10 mouse cellular contexts compared by ENCODE assay signal in the genomic region with DNA sequence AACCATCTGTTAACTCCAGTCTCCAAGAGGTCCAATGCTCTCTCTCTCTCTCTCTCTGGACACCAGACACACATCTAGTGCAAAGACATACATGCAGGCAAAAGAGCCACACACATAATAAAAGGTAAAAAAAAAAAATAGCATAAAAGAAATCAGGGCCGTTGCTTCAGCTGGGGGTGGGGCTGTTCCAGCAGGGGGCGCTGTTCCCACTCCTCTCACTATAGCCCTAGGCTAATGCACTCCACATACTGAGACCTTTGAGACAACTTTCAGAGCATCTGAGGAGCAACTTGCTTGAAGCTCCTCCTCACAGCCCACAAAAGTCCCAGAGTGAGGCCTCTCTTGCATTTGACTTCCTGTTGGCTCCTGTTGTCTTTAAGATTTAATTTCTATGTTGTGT. TPM values are rescaled to one million over a fixed set of nuclear protein-coding genes. Genes with fewer than 3 reads are reported as not detected.
DNase-seq lines count a peak whose midpoint lies in the region; TF ChIP-seq lines count a peak whose summit lies in the region.
"Had no signal": no experiment of that assay in that cellular context is flagged by ENCODE, and none has a peak within 500 bp of the region (broad histone marks: within the 10 kb centered on the region; RNA-seq: fewer than 3 reads in every experiment).

No protein-coding gene starts in this region.

- TF ChIP-seq CTCF in gastrocnemius, adult 2 months (IDR thresholded peaks at IDR 0.05), result peak; percentile 78

- intact Hi-C loops in gastrocnemius, adult 2 months (cut with DNase I), result no loop called here
- intact Hi-C loops in gastrocnemius, postnatal 36 days (cut with DNase I), result no loop called here

- no peak overlapping the region for H3K27ac ChIP-seq in gastrocnemius, adult 2 months
- no peak overlapping the region for H3K27ac ChIP-seq in limb, embryonic 10.5 days
- H3K27ac ChIP-seq: embryonic facial prominence, embryonic 12.5 days; lung, embryonic 15.5 days had no signal

- H3K4me3 ChIP-seq in gastrocnemius, adult 2 months, result no peak overlapping the region
- H3K4me3 ChIP-seq in limb, embryonic 10.5 days, result no peak overlapping the region
- H3K4me3 ChIP-seq: embryonic facial prominence, embryonic 12.5 days; lung, embryonic 15.5 days had no signal

- peaks cover 35% of the 10 kb centered on the region for H3K27me3 ChIP-seq in limb, embryonic 10.5 days (ENCODE audit: low read depth, poor library complexity, severe bottlenecking)

- peaks cover 20% of the 10 kb centered on the region for H3K4me1 ChIP-seq in limb, embryonic 10.5 days
- H3K4me1 ChIP-seq: embryonic facial prominence, embryonic 12.5 days had no signal

- no peaks in the 10 kb centered on the region for H3K36me3 ChIP-seq in limb, embryonic 10.5 days
- H3K36me3 ChIP-seq: embryonic facial prominence, embryonic 12.5 days; lung, embryonic 15.5 days had no signal

- H3K9me3 ChIP-seq in limb, embryonic 10.5 days (replicated peaks), result no peaks in the 10 kb centered on the region
- H3K9me3 ChIP-seq: embryonic facial prominence, embryonic 12.5 days; lung, embryonic 15.5 days had no signal

- peak; percentile 62 for DNase-seq in gastrocnemius, adult 2 months
- DNase-seq in gastrocnemius, postnatal 36 days, result no peak
- peak; percentile 33 for DNase-seq in ovary, postnatal 36 days (ENCODE audit: low spot score)
- no peak for DNase-seq in ovary, postnatal 10 days (ENCODE audit: low spot score)
- peak; percentile 59 to 74 for DNase-seq in adrenal gland, postnatal 36 days
- DNase-seq in limb, embryonic 10.5 days (ENCODE audit: low spot score), result peak; percentile 62
- DNase-seq in thymus, postnatal 36 days, result peak; percentile 47 to 54
- DNase-seq in left cerebral cortex, adult 11 months (ENCODE audit: low spot score), result no peak

- 35% methylated on average over 2 of the region's 2 CpGs for WGBS in limb, embryonic 10.5 days

RNA-seq across cellular contexts. Expression of a gene that starts 3.5 kb away (rescaled TPM):
- total RNA-seq in gastrocnemius, adult 2 months (2021), result 1,000 to 10,000 TPM in 1 of 2 experiments, 100 to 1,000 TPM in 1; 776 to 2,566 TPM
- 1,000 to 10,000 TPM in 1 of 2 experiments, 100 to 1,000 TPM in 1; 404 to 1,700 TPM for total RNA-seq in gastrocnemius, postnatal 36 days (2021)
- total RNA-seq in adrenal gland, postnatal 36 days (2021), result 1 to 10 TPM in 1 of 2 experiments, not detected in 1; 2.0 TPM
- 3.1 TPM in 2 replicates for polyA plus RNA-seq in limb, embryonic 10.5 days (2016; fragmentation: Nextera tagmentation; extraction: Ambion mirVana)

RNA-seq across cellular contexts. Expression of a gene that starts 36.4 kb away (rescaled TPM):
- total RNA-seq in gastrocnemius, adult 2 months (2021), result not detected
- not detected for total RNA-seq in gastrocnemius, postnatal 36 days (2021)
- total RNA-seq in adrenal gland, postnatal 36 days (2021), result not detected
- polyA plus RNA-seq in limb, embryonic 10.5 days (2016; fragmentation: Nextera tagmentation; extraction: Ambion mirVana), result not detected in 2 replicates
- polyA plus RNA-seq: embryonic facial prominence, embryonic 12.5 days; lung, embryonic 15.5 days had no signal

RNA-seq across cellular contexts. Expression of a gene that starts 53.9 kb away (rescaled TPM):
- total RNA-seq in gastrocnemius, adult 2 months (2021), result 100 to 1,000 TPM; 154 to 155 TPM
- total RNA-seq in gastrocnemius, postnatal 36 days (2021), result 100 to 1,000 TPM; 138 to 139 TPM
- total RNA-seq in adrenal gland, postnatal 36 days (2021), result 100 to 1,000 TPM; 165 to 169 TPM
- polyA plus RNA-seq in limb, embryonic 10.5 days (2016; fragmentation: Nextera tagmentation; extraction: Ambion mirVana), result 373 and 383 TPM in 2 replicates

RNA-seq across cellular contexts. Expression of a gene that starts 54.3 kb away (rescaled TPM):
- 1 to 10 TPM; 3.9 to 6.0 TPM for total RNA-seq in gastrocnemius, adult 2 months (2021)
- total RNA-seq in gastrocnemius, postnatal 36 days (2021), result 1 to 10 TPM; 1.9 to 2.3 TPM
- 10 to 100 TPM; 18.6 to 20.9 TPM for total RNA-seq in adrenal gland, postnatal 36 days (2021)
- 2.9 and 4.4 TPM in 2 replicates for polyA plus RNA-seq in limb, embryonic 10.5 days (2016; fragmentation: Nextera tagmentation; extraction: Ambion mirVana)

Comparison
In these comparisons a context has a peak if more than half of its experiments do, and no peak if none do; other contexts are left out.
1. DNase-seq: peak in gastrocnemius, adult 2 months (single experiment), ovary, postnatal 36 days (single experiment), adrenal gland, postnatal 36 days (2 of 2), limb, embryonic 10.5 days (single experiment) and thymus, postnatal 36 days (2 of 2); none in gastrocnemius, postnatal 36 days (0 of 2), ovary, postnatal 10 days (single experiment) and left cerebral cortex, adult 11 months (single experiment).
2. RNA of a gene that starts 3.5 kb away (total RNA-seq): 776 to 2,566 TPM in gastrocnemius, adult 2 months and 404 to 1,700 TPM in gastrocnemius, postnatal 36 days; 2.0 TPM in adrenal gland, postnatal 36 days; every median in the first group is over 100 times any median in the second.